Mouse (Mus musculus): ENCODE results near the gene Rpl32. TPM values are rescaled to one million over a fixed set of nuclear protein-coding genes. Genes with fewer than 3 reads are reported as not detected.

The Rpl32 gene
- 89.1 and 98.3 TPM in 2 replicates for polyA plus RNA-seq (2012)

DNA sequence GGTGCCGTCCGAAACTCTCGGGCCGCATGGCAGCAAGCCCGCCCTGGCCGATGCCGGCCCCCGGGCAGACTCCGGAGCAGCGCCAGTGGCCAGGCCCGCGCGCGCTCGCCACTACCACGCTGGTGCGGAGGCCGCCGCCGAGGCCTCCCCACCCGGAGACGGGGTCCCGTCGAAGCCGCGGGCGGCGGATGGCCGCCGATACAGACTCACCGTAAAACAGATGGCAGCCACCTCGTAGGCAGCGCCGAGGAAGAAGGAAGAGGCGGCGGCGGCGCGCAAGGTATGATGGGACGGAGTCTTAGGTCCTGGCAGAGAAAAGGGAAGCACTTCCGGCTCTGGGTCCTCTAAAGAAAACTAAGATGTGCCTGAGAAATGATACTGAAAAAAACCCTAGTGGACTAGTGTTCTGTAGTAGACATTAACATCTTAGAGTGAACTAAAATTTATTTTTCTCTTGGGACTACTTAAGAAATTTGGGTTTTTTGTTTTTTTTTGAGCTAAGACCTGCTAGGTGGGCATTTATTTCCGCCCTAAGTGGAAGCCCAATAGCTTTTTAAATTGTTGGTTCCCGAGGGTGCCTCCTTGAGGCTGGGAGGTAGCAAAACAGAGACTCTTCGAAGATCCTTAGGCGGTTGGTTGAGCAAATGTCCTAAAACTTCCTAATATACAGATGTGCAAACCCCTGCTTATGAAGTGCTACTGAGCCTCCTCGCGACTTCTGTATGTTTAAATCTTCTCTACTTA is at the start of gene Rpl32:
Rpl32 (minus strand) TSS at position 260 of the 744 bp plus-strand sequence.
- Histone ChIP-seq H3K4me1 (ENCODE audit: control insufficient read depth) (peaks cover 44% of the 10 kb centered on the region), H3K36me3 (ENCODE audit: control insufficient read depth) (peaks cover 44% of the 10 kb centered on the region)

GRCm38 (mm10) chr6:115856361-115856745 is 47.8 kb upstream of the Rpl32 start:
- H3K4me3 ChIP-seq (replicated peaks): no peak overlapping the region

More for the DNA sequence above, at the start of gene Rpl32:
- Histone ChIP-seq H3K4me3 (replicated peaks) (peak within 1 kb of the TSS; percentile 95), H3K9me3 (ENCODE audit: control insufficient read depth, low read length) (no peaks in the 10 kb centered on the region), H3K27me3 (ENCODE audit: control insufficient read depth) (no peaks in the 10 kb centered on the region)
- TF ChIP-seq GATA1 (IDR thresholded peaks at IDR 0.05; ENCODE audit: low read length) (no peak), TAL1 (IDR thresholded peaks at IDR 0.05; ENCODE audit: low read length) (no peak)

DNA sequence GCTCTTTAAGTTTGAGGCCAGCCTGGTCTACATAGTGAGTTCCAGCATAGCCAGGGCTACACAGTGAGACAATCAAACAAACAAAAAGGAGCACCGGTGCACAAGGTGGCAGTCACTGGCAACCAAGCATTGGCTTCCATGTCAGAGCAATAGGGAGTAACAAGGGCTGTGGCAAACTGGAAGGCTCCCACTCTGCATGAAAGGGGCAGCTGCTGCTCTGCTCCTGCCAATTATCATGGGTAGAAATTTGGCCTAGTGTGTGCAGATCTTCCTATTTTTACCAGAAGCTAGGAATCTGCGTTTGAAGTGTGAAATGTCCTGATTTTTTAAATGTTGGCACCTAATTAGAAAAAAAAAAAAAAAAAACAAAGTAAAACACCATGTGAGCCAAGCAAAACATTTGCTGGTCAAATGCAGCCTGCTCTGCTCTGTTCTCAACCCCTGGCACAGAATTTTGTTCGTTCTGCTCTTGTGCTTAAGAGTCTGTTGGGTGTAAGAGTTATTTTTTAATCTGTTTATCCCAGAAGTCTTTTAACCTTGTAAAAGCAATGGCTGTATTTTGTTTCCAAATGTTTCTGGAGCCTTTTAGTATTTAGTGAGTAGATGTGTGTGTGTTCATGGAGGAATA is 47.3 kb upstream of the Rpl32 start:
- Histone ChIP-seq H3K9me3 (ENCODE audit: control insufficient read depth, low read length) (no peaks in the 10 kb centered on the region), H3K36me3 (ENCODE audit: control insufficient read depth) (peaks cover 10% of the 10 kb centered on the region), H3K4me3 (replicated peaks) (no peak overlapping the region), H3K27me3 (ENCODE audit: control insufficient read depth) (no peaks in the 10 kb centered on the region), H3K4me1 (ENCODE audit: control insufficient read depth) (peaks cover 31% of the 10 kb centered on the region)
- TF ChIP-seq TAL1 (IDR thresholded peaks at IDR 0.05; ENCODE audit: low read length) (no peak), GATA1 (IDR thresholded peaks at IDR 0.05; ENCODE audit: low read length) (no peak)

More at GRCm38 (mm10) chr6:115856361-115856745, 47.8 kb upstream of the Rpl32 start:
- TF ChIP-seq GATA1 (IDR thresholded peaks at IDR 0.05; ENCODE audit: low read length) (no peak), TAL1 (IDR thresholded peaks at IDR 0.05; ENCODE audit: low read length) (no peak)
- Histone ChIP-seq H3K27me3 (ENCODE audit: control insufficient read depth) (no peaks in the 10 kb centered on the region), H3K4me1 (ENCODE audit: control insufficient read depth) (peaks cover 26% of the 10 kb centered on the region), H3K36me3 (ENCODE audit: control insufficient read depth) (peaks cover 5% of the 10 kb centered on the region), H3K9me3 (ENCODE audit: control insufficient read depth, low read length) (no peaks in the 10 kb centered on the region)

DNA sequence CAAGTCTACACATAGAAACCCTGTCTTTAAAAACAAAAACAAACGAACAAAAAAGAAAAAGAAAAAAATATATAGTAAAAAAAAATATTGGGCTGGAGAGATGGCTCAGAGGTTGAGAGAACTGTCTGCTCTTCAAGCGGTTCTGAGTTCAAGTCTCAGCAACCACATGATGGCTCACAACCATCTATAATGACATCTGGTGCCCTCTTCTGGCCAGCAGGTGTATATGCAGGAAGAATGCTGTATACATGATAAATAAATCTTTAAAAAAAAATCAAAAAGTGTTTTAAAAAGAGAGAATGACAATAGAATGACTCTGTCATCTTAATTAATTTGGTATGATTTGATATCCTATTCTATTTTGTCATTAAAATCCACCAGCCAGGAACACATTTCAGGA is 45.9 kb upstream of the Rpl32 start:
- peaks cover 32% of the 10 kb centered on the region for H3K4me1 ChIP-seq (ENCODE audit: control insufficient read depth)

GRCm38 (mm10) chr6:115853985-115854384 is 45.4 kb upstream of the Rpl32 start:
- Histone ChIP-seq H3K4me1 (ENCODE audit: control insufficient read depth) (peaks cover 33% of the 10 kb centered on the region), H3K27me3 (ENCODE audit: control insufficient read depth) (no peaks in the 10 kb centered on the region), H3K36me3 (ENCODE audit: control insufficient read depth) (peaks cover 27% of the 10 kb centered on the region), H3K9me3 (ENCODE audit: control insufficient read depth, low read length) (no peaks in the 10 kb centered on the region), H3K4me3 (replicated peaks) (peak overlapping the region; percentile 77)
- TF ChIP-seq TAL1 (IDR thresholded peaks at IDR 0.05; ENCODE audit: low read length): no peak

More for the DNA sequence above, 45.9 kb upstream of the Rpl32 start:
- H3K4me3 ChIP-seq (replicated peaks): no peak overlapping the region
- H3K27me3 ChIP-seq (ENCODE audit: control insufficient read depth): no peaks in the 10 kb centered on the region
- H3K9me3 ChIP-seq (ENCODE audit: control insufficient read depth, low read length): no peaks in the 10 kb centered on the region
- peaks cover 22% of the 10 kb centered on the region for H3K36me3 ChIP-seq (ENCODE audit: control insufficient read depth)
- TF ChIP-seq GATA1 (IDR thresholded peaks at IDR 0.05; ENCODE audit: low read length) (no peak), TAL1 (IDR thresholded peaks at IDR 0.05; ENCODE audit: low read length) (no peak)

DNA sequence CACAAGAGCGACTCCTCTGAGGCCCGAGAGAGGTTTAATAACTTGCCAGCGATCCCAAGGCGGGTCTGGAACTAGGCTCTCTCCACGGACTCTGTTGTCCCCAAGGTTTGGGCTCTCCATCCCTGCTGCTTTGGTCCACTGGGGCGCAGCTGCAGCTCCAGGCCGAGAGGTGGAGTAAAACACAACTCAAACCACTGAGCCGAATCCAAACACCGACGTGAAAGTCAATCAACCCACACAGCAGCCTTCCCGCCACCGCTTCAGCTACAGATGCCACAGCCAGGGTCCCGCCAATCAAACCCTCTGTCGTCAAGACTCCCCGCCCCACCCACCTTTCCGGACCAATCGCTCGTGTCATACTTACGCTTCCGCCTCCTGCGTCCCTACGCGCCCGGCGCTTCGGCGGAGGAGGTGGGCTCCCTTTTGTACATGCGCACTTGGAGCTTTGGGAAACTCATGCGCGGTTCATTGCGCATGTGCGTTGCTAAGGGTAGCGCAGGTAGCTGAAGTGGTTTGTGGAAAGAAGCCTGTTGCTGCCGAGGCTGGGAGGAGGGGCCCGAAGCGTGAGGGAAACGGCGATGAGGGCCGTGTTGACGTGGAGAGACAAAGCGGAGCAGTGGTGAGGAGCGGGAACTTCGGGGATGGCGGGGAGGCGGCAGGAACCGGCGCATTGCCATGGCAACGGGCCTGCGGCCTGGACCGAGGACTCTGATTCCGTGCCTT is 44.7 kb upstream of the Rpl32 start, which contains the start of the genes Mbd4 and Ift122:
Mbd4 (minus strand) TSS at position 281 of the 723 bp plus-strand sequence.
Ift122 (plus strand) TSS at position 380 of the 723 bp plus-strand sequence.
- Histone ChIP-seq H3K36me3 (ENCODE audit: control insufficient read depth) (peaks cover 34% of the 10 kb centered on the region), H3K4me1 (ENCODE audit: control insufficient read depth) (peaks cover 36% of the 10 kb centered on the region), H3K4me3 (replicated peaks) (peak within 1 kb of the TSS; percentile 77), H3K9me3 (ENCODE audit: control insufficient read depth, low read length) (no peaks in the 10 kb centered on the region), H3K27me3 (ENCODE audit: control insufficient read depth) (no peaks in the 10 kb centered on the region)
- no peak for TF ChIP-seq TAL1 (IDR thresholded peaks at IDR 0.05; ENCODE audit: low read length)
- no peak for TF ChIP-seq GATA1 (IDR thresholded peaks at IDR 0.05; ENCODE audit: low read length)

GRCm38 (mm10) chr6:115852446-115853090 is 44.0 kb upstream of the Rpl32 start:
- H3K4me1 ChIP-seq (ENCODE audit: control insufficient read depth): peaks cover 36% of the 10 kb centered on the region

GRCm38 (mm10) chr6:115848598-115849304 is 40.2 kb upstream of the Rpl32 start:
- no peaks in the 10 kb centered on the region for H3K9me3 ChIP-seq (ENCODE audit: control insufficient read depth, low read length)
- H3K36me3 ChIP-seq (ENCODE audit: control insufficient read depth): peaks cover 75% of the 10 kb centered on the region
- no peak for TF ChIP-seq GATA1 (IDR thresholded peaks at IDR 0.05; ENCODE audit: low read length)
- TF ChIP-seq TAL1 (IDR thresholded peaks at IDR 0.05; ENCODE audit: low read length): no peak
- H3K4me1 ChIP-seq (ENCODE audit: control insufficient read depth): peaks cover 30% of the 10 kb centered on the region
- H3K27me3 ChIP-seq (ENCODE audit: control insufficient read depth): no peaks in the 10 kb centered on the region
- H3K4me3 ChIP-seq (replicated peaks): no peak overlapping the region

More at GRCm38 (mm10) chr6:115852446-115853090, 44.0 kb upstream of the Rpl32 start:
- Histone ChIP-seq H3K36me3 (ENCODE audit: control insufficient read depth) (peaks cover 41% of the 10 kb centered on the region), H3K27me3 (ENCODE audit: control insufficient read depth) (no peaks in the 10 kb centered on the region), H3K9me3 (ENCODE audit: control insufficient read depth, low read length) (no peaks in the 10 kb centered on the region), H3K4me3 (replicated peaks) (peak overlapping the region; percentile 77)
- no peak for TF ChIP-seq TAL1 (IDR thresholded peaks at IDR 0.05; ENCODE audit: low read length)
- no peak for TF ChIP-seq GATA1 (IDR thresholded peaks at IDR 0.05; ENCODE audit: low read length)

All from erythroblast, embryonic 14.5 days (primary cell).